Mouse (Mus musculus): ENCODE measurements at regions not wholly inside any gene's neighbourhood (a gene's known extent, or its start where the extent isn't known, plus 50 kb on each side); places are given as distances from the start of the nearest gene placed in this dataset.

- no peak overlapping the region for H3K27ac ChIP-seq (ENCODE audit: insufficient read depth, low read length)
- H3K36me3 ChIP-seq (ENCODE audit: control insufficient read depth, insufficient read depth, low read length, poor library complexity, severe bottlenecking), result no peaks in the 10 kb centered on the region
- no peaks in the 10 kb centered on the region for H3K4me1 ChIP-seq (ENCODE audit: control insufficient read depth, insufficient read depth, low read length)
- H3K27me3 ChIP-seq (ENCODE audit: control insufficient read depth, insufficient read depth, low read length, poor library complexity, severe bottlenecking), result no peaks in the 10 kb centered on the region
- H3K9ac ChIP-seq (ENCODE audit: low read depth, poor library complexity, severe bottlenecking), result no peak overlapping the region
- TF ChIP-seq EP300 (IDR thresholded peaks at IDR 0.05; ENCODE audit: insufficient read depth, low read depth, low read length) (no peak), POLR2A (IDR thresholded peaks at IDR 0.05; ENCODE audit: insufficient read depth, low read length) (no peak), CTCF (IDR thresholded peaks at IDR 0.05; ENCODE audit: low read depth, low read length) (no peak)
- no peak overlapping the region for H3K4me3 ChIP-seq (ENCODE audit: low read depth, low read length)
- peaks cover 4% of the 10 kb centered on the region; the same call in 1 of the 2 replicates for H3K9me3 ChIP-seq (replicated peaks; ENCODE audit: control insufficient read depth, insufficient read depth, low read length, poor library complexity, severe bottlenecking)
Measured at GRCm38 (mm10) chr1:143391851-143392250, 248.6 kb upstream of the B3galt2 start.
